Mouse (Mus musculus) cerebellum, postnatal 25 days (tissue): Measurements from ENCODE around the gene Zmiz1.

Experiments used
- DNase-seq, 2 experiments: peaks; one replicate each; pipeline ENCODE4 v3.0.0; 2021; ENCODE audit warnings: mixed read lengths in 2 of 2

Zmiz1 gene

GRCm38 (mm10) chr14:25474017-25474416 is 15.0 kb downstream of the Zmiz1 start:
- no peak for DNase-seq

DNA sequence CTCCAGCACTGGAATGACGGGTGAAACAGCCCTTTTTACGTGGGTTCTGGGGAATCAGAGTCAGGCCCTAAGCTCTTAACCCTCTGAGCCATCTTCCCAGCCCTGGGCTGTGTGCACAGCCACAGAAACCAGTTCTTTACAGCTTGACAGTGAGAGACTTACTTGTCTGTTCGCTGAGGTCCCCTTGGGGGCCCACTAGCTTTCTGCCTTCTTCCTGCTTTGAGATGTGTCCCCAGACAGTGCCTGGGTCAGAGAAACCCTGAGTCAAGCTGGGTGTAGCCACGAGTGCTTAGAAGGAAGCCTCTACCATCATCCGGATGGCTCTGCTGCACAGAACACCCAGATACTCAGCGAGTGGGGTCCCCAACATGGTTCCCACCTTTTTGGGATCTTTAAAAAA is 15.7 kb downstream of the Zmiz1 start:
- peak in 1 of 2 experiments; percentile 37 for DNase-seq

DNA sequence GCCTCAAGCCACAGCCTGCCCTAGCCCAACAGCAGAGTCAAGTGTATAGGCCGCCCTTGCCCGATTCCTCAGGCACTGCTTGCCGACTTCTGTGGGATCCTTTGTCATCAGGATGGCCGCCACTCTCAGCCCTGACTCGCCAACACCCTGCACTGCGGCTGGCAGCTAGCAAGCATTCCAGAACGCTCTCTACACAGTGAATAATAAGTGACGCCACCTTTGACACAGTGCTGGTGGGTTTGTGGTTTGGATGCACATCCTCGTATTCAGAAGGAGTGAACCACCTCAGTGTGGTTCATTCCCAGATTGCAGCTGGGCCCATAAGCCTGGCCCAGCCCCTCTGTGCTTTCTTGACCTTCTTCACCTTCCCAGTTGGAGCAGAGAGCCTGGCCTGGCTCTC is 17.1 kb downstream of the Zmiz1 start:
- no peak for DNase-seq

DNA sequence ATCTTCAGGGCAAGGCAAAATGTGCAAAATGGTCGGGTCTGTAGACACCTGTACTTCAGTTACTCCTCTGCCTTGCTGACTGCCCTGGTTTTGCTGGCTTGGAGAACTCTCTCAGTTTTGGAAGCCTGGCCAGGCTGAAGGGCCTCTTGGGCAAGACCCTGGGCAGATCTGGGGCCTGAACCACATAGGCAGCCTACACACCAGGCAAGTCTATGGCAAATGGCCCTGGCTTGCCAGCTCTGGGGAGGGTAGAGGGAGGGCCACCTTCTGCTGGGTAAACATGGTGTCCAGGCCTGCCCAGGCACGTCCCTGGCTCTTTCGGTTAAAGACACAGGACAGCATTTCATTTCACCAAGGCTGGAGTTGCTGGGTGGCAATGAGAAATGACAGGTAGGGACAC is 17.5 kb downstream of the Zmiz1 start:
- DNase-seq: peak; percentile 75 to 81

GRCm38 (mm10) chr14:25477268-25477667 is 18.3 kb downstream of the Zmiz1 start:
- DNase-seq: no peak

DNA sequence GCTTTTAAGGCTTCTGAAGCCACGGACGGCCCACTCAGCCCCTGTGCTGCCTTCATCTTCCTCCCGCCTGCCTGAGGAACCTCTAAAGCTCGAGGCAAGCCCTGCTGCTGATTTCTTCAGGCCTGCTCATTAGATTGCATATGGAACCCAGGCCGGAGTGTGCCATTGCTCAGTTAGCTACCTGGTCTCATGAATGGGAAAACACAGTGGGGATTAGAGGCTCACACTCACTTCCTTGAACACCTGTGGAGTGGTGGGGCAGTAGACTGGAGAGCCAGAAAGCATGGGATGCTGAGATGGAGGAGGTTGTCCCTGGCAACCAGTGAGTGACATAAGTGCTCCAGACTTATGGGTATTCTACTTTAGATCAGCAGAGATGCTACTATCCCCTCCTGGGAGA is 19.3 kb downstream of the Zmiz1 start:
- no peak for DNase-seq

GRCm38 (mm10) chr14:25478755-25479154 is 19.8 kb downstream of the Zmiz1 start:
- DNase-seq: peak; percentile 78 to 84

DNA sequence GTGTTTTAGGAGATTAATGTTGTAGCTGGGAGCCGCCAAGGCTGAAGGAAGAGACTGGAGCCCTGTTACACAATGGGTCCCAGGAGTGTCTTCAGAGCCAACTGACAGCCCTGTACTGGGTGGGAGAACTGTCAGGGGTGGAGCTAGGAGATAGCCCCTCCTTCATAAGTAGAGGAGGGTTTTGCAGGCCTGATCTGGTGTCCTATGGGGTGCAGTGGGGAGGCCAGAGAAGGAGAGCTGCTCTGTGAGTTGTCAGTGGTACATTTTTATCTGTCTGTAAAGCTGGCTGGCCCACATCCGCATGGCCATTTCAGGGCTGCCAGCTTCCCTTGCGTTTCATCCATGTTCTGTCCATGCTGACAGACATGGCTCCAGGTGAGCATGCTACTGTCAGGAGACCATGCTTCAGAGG is 20.9 kb downstream of the Zmiz1 start:
- DNase-seq: peak in 1 of 2 experiments; percentile 29

- no peak for DNase-seq
These were observed 21.5 kb downstream of the Zmiz1 start for GRCm38 (mm10) chr14:25480443-25480842.

DNA sequence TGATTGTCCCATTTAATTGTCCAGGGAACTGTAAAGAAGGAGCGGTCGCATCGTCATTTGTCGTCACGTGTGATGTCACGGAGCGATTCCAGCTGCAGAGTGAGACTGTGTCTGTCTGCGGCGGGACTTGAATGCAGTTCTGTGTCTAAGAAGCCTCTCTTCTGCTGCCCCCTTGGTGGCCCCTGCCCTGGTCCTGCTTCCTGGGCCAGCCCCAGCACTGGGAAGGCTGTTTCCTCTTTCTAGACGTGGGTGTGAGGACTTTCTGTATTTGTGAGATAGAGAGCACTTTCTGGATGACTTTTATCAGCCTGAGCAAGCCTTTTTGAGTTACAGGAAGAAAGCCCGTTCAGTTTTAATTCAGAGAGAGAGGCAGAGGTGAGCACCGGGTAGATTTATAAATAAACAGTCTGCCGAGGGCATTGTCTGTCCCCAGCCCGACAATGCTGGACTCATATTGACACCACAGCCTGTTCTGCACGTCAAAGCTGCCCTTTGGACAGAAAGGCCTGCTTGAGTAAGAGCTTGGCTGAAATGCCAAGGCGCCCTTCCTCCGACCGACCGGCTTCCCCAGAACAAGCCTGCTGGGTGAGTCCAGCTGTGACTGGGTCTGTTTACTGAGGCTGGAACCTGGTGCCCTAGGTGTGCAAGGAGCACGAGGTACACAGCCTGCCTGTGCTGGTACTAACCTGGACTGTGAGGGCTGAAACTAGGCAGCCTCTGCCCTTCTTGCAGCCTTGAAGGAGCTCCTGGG is 22.1 kb downstream of the Zmiz1 start:
- DNase-seq: peak in 1 of 2 experiments; percentile 50

GRCm38 (mm10) chr14:25481667-25482331 is 22.8 kb downstream of the Zmiz1 start:
- no peak for DNase-seq

GRCm38 (mm10) chr14:25482404-25482803 is 23.4 kb downstream of the Zmiz1 start:
- DNase-seq: no peak

DNA sequence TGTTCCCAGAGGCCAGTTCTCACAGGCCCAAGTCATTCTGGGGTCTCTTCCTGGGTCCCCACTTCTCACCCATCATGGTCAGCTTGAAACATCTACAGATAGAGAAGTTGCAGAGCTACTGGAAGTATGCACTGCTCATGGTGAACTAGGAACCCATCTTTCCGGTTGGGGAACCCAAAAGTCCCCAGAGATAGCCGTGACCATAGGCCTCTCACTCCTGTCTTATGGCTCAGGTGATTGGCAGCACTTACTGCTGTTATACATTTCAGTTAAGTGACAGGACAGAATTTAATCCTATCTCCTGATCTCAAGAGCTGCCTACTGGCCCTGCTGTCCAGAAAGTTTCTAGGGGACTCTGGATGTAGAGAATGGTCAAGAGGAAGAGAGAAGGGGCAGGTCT is 24.3 kb downstream of the Zmiz1 start:
- no peak for DNase-seq

GRCm38 (mm10) chr14:25484049-25484448 is 25.1 kb downstream of the Zmiz1 start:
- no peak for DNase-seq

DNA sequence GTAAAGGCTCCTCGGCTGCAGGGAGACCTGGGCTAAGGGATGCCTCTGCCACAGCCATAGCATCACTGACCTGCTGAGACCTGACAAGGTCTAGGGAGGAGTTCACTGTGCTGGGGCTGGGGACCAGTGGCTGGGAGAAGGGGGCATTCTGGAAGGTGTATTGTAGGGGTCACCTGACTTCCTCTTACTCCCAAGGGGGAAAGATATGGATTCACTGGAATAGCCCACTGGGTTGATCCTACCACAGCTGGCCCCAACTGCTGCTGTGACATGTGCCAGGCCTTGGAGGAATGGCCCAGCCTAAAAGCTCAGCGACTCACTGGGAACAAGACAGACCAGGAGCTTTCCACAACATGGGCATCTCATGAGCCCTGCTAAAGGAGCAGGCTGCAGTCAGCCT is 27.2 kb downstream of the Zmiz1 start:
- DNase-seq: no peak

GRCm38 (mm10) chr14:25486742-25487469 is 27.9 kb downstream of the Zmiz1 start:
- DNase-seq: no peak

DNA sequence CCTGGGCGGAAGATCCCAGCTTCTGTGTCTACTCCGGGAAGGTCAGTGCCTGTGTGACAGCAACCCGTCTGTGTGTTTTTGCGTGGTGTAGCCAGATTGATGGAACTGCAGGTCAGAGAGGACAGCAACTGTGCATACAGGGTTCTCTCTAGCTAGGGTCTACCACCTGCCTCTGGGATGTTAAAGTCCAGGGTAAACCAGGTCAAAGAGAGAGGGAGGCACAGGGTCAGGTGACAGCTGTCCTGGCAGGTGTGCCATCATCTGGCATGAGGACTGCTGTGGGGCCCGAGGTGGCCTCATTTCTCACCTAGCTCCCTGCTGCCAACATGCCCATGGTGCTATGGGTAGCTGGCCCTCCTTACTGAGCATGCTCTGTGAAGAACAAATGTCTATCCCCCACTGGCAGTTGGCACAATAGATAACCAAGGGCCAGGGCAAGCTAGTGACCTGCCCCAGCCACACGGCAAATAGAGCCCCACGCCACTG is 28.5 kb downstream of the Zmiz1 start:
- peak in 1 of 2 experiments; percentile 59 for DNase-seq

- DNase-seq: peak; percentile 81 to 83
These were observed 29.2 kb downstream of the Zmiz1 start for GRCm38 (mm10) chr14:25488097-25488613.

- DNase-seq: peak; percentile 71 to 81
These were observed 30.5 kb downstream of the Zmiz1 start for GRCm38 (mm10) chr14:25489336-25490078.

DNA sequence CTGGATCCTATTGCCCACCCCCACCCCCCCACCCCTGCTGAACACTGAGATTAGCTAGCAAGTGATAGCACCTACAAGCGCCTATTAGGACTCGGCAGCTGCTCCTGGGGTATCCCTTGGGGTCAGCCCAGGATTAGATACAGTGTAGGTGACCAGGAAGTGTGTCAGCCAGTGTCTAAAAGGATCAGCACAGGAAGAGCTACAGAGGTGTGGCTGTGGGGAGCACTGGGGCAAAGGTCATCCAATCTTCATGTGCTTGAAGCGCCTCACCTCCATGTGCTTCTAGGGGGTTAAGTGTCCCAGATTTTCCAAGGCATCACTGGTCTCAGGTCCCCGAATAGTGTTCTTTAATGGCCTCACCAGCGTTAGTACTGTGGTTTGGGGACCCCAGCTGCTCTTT is 33.0 kb downstream of the Zmiz1 start:
- no peak for DNase-seq

DNA sequence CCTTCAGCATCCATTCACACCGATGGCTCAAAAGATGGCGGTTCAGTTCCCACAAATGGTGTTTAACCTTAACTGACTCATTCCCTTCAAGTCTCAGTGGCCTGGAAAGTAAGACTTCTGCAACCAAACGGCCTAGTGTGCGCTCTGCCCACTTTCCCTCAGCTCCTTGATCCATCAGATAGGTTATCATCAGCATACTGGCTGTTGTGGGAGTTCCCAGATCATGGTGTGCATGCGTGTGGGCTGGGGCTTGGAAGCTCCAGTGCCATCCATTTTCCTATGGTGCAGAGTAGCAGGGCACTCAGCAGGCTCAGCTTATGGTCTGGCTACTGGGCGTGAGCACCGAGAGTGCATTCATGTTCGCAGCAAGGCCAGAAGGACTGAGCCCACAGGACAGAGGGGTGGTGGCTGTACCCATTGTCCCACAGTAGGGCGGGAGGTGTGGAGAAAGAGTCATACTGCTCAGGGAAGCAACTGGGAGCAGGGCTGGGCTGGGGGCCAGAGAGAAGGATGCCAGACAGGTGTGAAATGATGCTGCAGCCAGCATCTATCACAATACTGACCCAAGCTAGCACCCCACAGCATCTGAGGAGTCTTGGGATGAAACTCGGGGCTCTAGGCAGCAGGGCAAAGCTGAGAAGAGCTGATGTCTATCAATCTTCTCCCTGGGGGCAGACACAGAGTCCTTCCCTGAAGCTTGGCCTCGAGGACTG is 33.7 kb downstream of the Zmiz1 start:
- DNase-seq: no peak
